Mouse (Mus musculus): ENCODE measurements around the gene Zfp664.
A peak's percentile ranks its signal among the peaks of the same experiment; 100 is the strongest.

The Zfp664 gene

DNA sequence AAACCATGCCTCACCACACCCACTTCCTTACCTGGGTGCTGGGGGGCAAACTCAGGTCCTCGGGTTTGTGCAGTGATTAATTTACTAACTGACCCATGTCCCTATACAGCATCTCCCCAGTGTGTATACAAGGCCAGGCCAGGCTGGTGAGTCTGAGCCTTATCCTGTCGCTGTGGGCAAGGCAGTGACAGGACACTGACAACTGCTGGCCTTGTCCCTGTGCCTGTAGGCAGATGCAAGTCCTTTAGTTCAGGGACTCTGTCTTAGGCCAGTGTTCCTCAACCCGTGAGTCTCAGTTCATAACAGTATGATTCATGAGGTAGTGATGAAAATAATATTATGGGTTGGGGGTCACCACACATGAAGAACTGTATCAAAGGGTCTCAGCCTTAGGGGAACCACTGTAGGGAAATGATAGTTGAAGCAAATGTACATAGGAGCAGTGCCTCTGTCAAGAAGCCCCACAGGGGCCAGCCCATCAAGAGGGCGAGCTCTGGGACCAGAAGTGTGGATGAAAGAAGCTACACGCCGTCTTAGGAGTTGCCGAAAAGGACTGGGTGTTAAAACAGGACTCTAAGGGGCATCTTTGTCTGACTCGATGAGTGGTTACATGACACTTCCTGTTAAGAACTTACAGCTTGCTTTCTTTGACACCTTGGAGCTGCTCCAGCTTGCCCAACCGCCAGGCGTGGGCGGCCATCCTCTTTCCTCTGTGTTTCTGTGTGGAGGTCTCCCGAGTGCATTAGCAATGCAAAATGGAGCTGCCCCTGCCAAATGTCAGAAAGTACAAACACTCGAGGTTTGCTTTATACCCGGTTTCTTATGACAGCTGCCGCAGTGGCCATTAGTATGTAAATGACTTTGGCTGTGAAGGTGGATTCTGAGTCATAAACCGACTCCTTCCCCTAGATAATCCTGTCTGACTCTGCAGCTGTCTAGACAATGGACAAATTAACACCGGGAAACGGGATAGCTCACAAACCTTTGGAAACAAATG is 60.2 kb downstream of the Zfp664 start:
- peak; percentile 75 for DNase-seq (ENCODE audit: low read depth, low spot score)

DNA sequence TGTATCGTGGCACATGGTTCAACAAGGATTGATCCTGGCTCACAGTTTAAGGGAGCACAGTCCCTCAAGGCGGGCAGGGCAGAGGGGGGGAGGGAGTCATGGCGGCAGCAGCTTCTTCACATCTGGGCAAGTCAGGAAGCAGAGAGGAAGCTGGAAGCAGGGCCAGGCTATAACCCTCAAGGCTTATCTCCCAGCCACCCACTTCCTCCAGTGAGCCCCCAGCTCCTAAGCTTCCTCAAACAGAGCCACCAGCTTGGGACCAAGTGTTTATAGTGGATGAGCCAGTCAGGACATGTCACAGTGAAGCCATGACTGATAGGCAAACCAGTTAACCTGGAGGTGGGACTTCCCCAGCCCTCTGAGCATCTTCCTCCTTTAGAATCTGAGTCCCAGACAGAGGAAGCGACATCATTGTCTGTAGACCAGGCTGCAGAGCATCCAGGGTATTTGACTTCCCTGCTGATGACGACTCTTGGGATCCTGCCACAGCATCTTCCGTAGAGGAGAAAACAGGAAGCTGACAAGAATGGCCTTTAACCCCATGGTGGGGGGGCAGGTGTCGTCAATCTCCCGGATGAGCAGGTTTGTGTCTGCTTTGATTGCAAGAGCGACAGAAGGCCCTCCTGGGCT is 67.0 kb downstream of the Zfp664 start:
- no peak for DNase-seq (ENCODE audit: low read depth, low spot score)

DNA sequence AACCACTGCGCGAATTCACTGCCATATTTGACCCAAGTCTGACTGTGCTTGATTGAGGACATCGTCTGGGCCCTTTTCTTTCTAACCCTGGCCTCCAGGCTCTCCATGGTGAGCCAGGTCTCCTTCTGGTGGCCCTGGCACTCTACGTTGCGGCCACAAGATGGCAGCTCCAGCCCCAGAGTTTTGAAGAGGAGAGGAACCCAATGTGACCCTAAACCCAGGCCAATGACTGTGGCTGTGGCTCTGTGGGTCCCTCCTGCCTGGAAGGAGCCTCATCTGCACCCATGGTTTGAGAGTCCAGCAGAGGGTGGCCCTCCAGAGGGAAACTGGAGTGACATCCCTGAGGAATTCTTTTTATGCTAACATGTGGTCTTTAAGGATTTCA is 67.6 kb downstream of the Zfp664 start:
- peak; percentile 27 for DNase-seq (ENCODE audit: low read depth, low spot score)

DNA sequence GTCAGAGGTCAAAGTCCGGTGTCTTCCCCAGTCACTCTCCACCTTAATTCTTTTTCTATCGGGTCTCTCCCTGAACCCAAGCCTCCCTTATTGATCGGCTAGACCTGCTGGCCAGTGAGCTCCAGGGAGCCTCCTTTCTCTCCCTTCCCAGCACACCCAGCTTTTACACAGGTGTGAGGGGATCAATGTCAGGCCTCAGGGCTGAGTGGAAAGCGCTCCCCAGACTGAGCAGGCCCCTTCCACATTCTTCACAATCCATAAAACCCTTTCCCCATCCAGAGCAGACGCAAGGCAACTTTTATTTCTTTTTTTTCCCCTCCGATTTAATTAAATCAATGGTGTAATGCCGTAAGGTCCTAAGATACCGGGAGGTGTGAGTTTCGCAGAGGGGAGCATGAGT is 68.1 kb downstream of the Zfp664 start:
- DNase-seq (ENCODE audit: low read depth, low spot score), result no peak

DNA sequence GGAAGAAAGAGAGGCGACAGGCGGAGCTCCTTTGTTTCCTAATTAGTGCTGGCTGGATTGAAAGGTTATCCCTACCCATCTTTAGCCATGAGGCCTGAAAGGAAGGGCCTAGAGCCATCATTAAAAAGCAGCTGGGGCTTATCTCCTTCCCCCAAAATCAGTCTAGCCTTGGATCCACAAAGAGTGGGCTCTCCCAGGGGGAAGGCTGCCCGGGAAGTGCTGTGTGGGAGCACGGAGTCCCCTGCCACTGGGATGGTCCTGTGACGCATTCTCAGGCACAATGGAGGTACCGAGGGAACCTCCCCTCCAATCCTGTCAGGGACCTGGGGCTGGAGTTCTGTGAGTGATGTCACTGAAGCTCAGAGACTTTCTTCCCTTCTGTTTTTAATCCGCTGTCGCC is 68.6 kb downstream of the Zfp664 start:
- DNase-seq (ENCODE audit: low read depth, low spot score), result no peak

DNA sequence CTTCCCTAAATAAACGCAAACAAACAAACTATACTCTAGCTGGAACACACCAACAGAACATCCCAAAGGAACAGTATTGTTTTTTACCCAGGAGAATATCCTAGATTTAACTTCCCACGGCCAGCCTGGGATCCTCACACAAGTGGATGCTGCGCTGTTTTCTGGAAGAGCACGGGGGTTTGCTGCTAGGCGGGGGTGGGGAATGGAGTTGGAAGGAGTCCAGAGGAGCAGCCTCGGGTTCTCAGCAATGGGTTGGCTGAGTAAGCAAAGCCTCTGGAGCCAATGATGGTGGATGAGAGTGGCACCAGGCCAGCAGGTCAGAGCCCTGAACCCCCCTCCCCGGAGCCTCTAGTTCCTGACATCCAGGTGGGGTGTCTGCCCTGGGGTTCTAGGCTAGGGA is 72.1 kb downstream of the Zfp664 start:
- no peak for DNase-seq (ENCODE audit: low read depth, low spot score)

DNA sequence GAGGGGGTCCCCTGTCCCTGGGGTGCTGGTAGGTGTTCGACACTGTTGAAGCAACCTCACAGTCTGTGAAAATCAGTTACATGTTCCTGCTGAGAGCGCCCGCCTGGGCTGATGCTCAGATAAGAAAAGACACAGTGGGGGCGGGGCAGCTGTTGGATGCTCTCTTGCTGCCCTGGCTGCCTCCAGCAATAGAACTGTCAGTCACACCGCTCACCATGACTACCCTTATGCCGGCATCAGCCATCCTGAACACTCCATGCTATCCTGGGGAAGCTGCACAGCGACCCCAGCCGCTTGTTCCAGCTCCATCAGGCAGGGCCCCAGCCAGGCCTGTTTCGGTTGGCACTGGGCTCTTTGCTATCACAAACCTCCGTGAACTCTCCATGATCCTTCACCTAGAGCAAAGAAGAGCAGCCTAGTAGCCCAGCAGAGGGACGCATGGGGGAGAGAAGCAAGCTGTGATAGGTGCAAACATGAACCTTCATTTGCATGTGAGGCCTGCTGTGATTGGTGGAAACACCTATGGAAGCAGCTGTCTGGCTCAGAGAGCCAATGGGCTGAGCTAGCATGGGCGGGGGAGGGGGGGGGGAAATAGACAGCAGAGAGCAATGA is 80.8 kb downstream of the Zfp664 start:
- DNase-seq (ENCODE audit: low read depth, low spot score), result peak; percentile 39

DNA sequence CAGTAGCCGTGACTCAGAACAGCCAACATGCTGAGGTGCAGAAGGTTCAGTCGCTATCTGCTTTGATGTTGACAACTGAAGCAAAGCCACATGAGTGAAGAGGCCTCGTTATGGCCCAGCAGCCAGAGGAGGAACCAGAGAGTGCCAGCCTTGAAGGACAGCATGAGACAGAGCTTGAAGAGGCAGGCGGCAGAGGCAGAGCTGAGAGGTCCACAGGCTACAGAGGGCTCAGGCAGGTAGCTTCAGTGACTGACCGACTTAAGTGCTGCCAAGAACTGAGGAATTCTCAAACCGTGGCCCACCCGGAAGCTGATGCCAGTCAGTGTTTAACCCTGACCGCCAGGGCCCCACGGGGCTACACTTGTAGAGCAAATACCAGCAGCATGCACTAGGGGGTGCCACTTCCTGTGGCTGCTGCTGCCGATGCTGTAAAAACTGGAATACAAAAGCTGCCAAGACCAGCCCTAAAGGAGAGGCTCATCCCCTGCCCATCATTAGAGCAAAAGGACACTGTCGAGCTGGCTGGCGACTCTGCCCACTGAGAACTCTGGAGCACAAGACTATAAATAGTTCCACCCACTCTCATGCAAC is 81.4 kb downstream of the Zfp664 start:
- DNase-seq (ENCODE audit: low read depth, low spot score), result peak; percentile 57

DNA sequence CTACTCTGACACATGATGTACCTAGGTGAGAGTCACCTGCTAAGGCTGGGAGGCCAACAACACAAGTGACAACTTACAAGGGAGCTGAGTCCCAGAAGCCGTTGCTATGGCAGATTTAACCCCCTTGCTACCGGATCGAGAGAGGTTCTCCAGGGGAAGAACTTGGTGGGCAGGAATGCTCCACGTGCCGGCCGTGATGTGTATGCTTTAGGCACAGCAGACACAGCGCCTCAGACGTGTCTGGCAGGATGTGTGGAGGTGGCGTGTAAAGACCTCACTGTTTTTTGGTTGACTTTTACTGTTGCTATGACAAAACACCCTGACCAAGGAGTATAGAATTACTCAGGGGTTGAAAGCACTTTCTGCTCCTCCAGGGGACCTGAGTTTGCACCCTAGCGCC is 81.9 kb downstream of the Zfp664 start:
- no peak for DNase-seq (ENCODE audit: low read depth, low spot score)

DNA sequence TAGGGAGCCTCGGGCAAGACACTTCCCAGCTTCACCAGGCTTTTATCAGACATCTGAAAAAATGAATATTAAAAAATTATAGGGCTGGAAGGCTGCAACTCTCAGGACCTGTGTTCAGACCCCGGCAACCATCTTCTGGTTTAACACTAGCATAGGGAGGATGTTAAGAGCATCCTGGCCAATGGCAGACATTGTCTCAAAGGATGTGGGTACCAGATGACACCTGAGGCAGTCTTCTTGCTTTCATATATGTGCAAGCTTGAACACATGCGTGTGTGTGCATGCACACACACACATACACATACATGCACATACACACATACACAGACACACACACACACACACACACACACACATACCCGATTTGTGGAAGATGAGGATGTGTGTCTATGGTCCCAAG is 82.6 kb downstream of the Zfp664 start:
- no peak for DNase-seq (ENCODE audit: low read depth, low spot score)

DNA sequence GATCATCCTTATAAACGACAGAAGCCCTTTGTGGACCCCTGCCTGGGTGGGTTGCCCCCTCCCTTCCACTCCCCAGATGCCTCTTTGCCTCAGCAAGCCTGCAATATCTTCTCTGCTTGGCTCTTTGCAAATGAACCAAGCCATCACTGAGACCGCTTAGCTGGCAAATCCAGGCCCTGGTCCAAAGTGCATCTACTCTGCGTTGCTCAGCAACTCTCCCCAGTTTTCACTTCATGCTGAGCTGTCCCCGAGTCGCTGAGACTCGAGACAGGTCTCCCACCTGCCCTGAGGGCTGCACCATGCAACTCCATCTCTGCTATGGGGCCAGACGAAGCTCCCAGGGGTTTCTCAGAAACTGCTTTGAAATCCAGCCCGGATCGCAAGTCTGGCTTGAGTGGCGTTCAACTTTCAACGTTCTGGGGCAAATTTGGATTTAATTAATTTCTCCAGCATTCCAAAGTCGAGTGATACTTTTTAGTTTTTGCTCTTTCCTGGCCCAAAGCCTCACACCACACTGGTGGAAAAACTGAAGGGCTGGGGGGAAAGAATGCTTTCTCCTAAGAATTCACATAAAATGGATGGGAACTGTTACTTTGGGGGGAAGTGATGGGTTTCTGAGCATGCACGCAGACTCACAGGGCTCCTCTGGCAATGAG is 88.3 kb downstream of the Zfp664 start:
- no peak for DNase-seq (ENCODE audit: low read depth, low spot score)

DNA sequence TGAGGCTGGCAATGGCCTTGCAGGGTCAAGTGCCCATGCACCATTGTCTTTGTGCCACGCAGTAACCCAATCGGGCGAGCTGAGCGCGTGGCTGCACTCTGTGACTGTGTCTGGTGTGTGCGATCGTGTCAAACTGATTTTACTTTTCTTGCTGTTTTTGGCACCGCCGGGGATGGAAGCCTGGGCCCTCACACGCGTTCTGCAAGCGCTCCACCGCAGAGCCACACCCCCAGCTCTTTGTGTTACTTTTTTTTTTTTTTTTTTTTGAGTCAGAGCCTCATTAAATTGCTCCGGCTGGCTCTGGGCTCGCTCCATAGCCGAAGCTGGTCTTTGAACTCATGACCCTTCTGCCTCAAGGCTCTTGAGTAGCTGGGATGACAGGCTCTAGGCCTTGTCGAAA is 88.8 kb downstream of the Zfp664 start:
- DNase-seq (ENCODE audit: low read depth, low spot score), result no peak

Data from ES-CJ7 (cell line).